Mouse (Mus musculus) lung, postnatal 0 days (tissue): ENCODE measurements around the gene Gm20388.

ENCODE experiments used
- CTCF ChIP-seq: IDR thresholded peaks from 2 replicates; pipeline ENCODE4 v1.5.1; 2016; ENCODE audit warnings: antibody characterized with exemption, mild to moderate bottlenecking
- EP300 ChIP-seq: IDR thresholded peaks from 2 replicates; pipeline ENCODE4 v1.6.1; 2016; ENCODE audit warnings: antibody characterized with exemption, mild to moderate bottlenecking, control low read depth

DNA sequence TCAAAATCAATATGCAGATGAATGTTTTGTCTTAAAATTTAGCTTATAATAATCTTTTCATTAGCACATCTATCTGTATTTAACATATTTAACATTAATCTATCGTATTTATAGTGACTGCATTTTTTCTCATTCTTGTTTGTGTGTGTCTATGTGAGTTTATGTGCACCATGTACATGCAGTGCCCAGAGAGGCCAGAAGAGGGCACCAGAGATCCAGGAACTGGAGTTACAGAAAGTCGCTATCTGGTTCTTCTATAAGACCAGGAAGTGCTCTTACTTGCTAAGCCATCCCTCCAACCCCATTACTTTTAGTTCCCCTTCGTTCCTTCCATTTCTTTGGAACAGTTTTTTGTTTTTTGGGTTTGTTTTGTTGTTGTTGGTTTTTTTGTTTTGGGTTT is 2213.7 kb downstream of the Gm20388 start:
- TF ChIP-seq CTCF = peak; percentile 45
- no peak for TF ChIP-seq EP300
